Mouse (Mus musculus) heart, embryonic 16.5 days (tissue): Measurements from ENCODE around the gene Dmpk. TPM values are rescaled to one million over a fixed set of nuclear protein-coding genes. Genes with fewer than 3 reads are reported as not detected.

Experiments used
- ATAC-seq: fragments of 200-750 bp; cut with Nextera tagmentation; replicated peaks from 2 replicates; pipeline ENCODE4 v1.8.0; 2017; ENCODE audit warnings: moderate number of reproducible peaks; ENCODE audit not compliant: insufficient read depth, low FRiP score; ENCODE audit errors: extremely low read depth
- H3K27ac ChIP-seq: fragments of 300-500 bp; sonication (generic); 2 replicates; pipeline ENCODE4 v1.5.1; 2014; ENCODE audit warnings: mild to moderate bottlenecking, low read length, control low read depth, moderate library complexity
- H3K27me3 ChIP-seq: fragments of 300-500 bp; sonication (generic); 2 replicates; pipeline ENCODE4 v1.6.1; 2014; ENCODE audit warnings: low read length, mixed read lengths; ENCODE audit not compliant: control insufficient read depth, insufficient read depth
- H3K36me3 ChIP-seq: fragments of 300-500 bp; sonication (generic); 2 replicates; pipeline ENCODE4 v1.6.1; 2014; ENCODE audit not compliant: control insufficient read depth, insufficient read depth
- H3K4me1 ChIP-seq: fragments of 300-500 bp; sonication (generic); 2 replicates; pipeline ENCODE4 v1.6.1; 2014; ENCODE audit warnings: low read length, mixed read lengths; ENCODE audit not compliant: control insufficient read depth, insufficient read depth
- H3K4me2 ChIP-seq: fragments of 300-500 bp; sonication (generic); 2 replicates; pipeline ENCODE4 v1.6.1; 2014; ENCODE audit warnings: low read depth, mild to moderate bottlenecking, control low read depth, low read length
- H3K4me3 ChIP-seq: fragments of 300-500 bp; sonication (generic); 2 replicates; pipeline ENCODE4 v1.5.1; 2014; ENCODE audit warnings: mild to moderate bottlenecking, control low read depth, low read length
- H3K9ac ChIP-seq: fragments of 300-500 bp; sonication (generic); 2 replicates; pipeline ENCODE4 v1.6.1; 2014; ENCODE audit warnings: low read length, control low read depth
- H3K9me3 ChIP-seq: fragments of 300-500 bp; sonication (generic); replicated peaks from 2 replicates; pipeline ENCODE4 v1.6.1; 2016; ENCODE audit warnings: low read length; ENCODE audit not compliant: control insufficient read depth
- WGBS: fragments of 180-500 bp; shearing (Covaris S2); extraction: QIAGEN DNeasy Blood & Tissue Kit; methylation state at CpG from one replicate; pipeline ENCODE4 v1.1.7; 2014; 5-methylcytosine and 5-hydroxymethylcytosine counted together
- polyA plus RNA-seq: library from polyadenylated mRNA; unstranded; fragments of >200 nt; fragmentation: Nextera tagmentation; extraction: Ambion mirVana; gene quantifications from 2 replicates; pipeline ENCODE4 v1.2.1, GENCODE M21; 2015

Gene Dmpk
- polyA plus RNA-seq, 1 experiment from 2014 or later: 85.5 TPM

- Histone ChIP-seq H3K9me3 (no peaks in the 10 kb centered on the region), H3K4me3 (no peak overlapping the region), H3K27me3 (no peaks in the 10 kb centered on the region), H3K4me1 (peaks cover 61% of the 10 kb centered on the region), H3K4me2 (no peak overlapping the region), H3K36me3 (peaks cover 35% of the 10 kb centered on the region), H3K9ac (peak overlapping the region; percentile 80), H3K27ac (peak overlapping the region; percentile 95)
- WGBS: 83% methylated on average over 4 of the region's 4 CpGs
- ATAC-seq: no peak
Measured at GRCm38 (mm10) chr7:19082171-19082570, 1.5 kb upstream of the Dmpk start.

GRCm38 (mm10) chr7:19083096-19083495, 553 bp upstream of the Dmpk start:
- peak overlapping the region; percentile 63 for H3K4me3 ChIP-seq
- ATAC-seq: peak; percentile 79
- H3K27me3 ChIP-seq: no peaks in the 10 kb centered on the region
- peak overlapping the region; percentile 95 for H3K27ac ChIP-seq
- H3K9ac ChIP-seq: peak overlapping the region; percentile 80
- H3K4me1 ChIP-seq: peaks cover 52% of the 10 kb centered on the region
- peaks cover 44% of the 10 kb centered on the region for H3K36me3 ChIP-seq
- peak overlapping the region; percentile 72 for H3K4me2 ChIP-seq
- no peaks in the 10 kb centered on the region for H3K9me3 ChIP-seq
- WGBS: 28% methylated on average over 6 of the region's 6 CpGs

GRCm38 (mm10) chr7:19084277-19084771, 675 bp downstream of the Dmpk start:
- H3K27ac ChIP-seq: peak overlapping the region; percentile 95
- H3K36me3 ChIP-seq: peaks cover 42% of the 10 kb centered on the region
- WGBS: 60% methylated on average over 6 of the region's 6 CpGs
- peak overlapping the region; percentile 63 for H3K4me3 ChIP-seq
- H3K9me3 ChIP-seq: no peaks in the 10 kb centered on the region
- H3K27me3 ChIP-seq: no peaks in the 10 kb centered on the region
- H3K4me1 ChIP-seq: peaks cover 50% of the 10 kb centered on the region
- H3K4me2 ChIP-seq: peak overlapping the region; percentile 72
- ATAC-seq: no peak
- H3K9ac ChIP-seq: peak overlapping the region; percentile 80

- Histone ChIP-seq H3K4me1 (peaks cover 50% of the 10 kb centered on the region), H3K9me3 (no peaks in the 10 kb centered on the region), H3K27me3 (no peaks in the 10 kb centered on the region), H3K4me2 (peak overlapping the region; percentile 72), H3K36me3 (peaks cover 42% of the 10 kb centered on the region), H3K9ac (peak overlapping the region; percentile 80), H3K4me3 (peak overlapping the region; percentile 63), H3K27ac (peak overlapping the region; percentile 56)
- WGBS: 28% methylated on average over 9 of the region's 9 CpGs
- ATAC-seq: no peak
Measured at GRCm38 (mm10) chr7:19084921-19085473, 1.3 kb downstream of the Dmpk start.

GRCm38 (mm10) chr7:19085495-19085894, 1.8 kb downstream of the Dmpk start:
- 14% methylated on average over 6 of the region's 6 CpGs for WGBS
- H3K4me3 ChIP-seq: peak overlapping the region; percentile 63
- peaks cover 38% of the 10 kb centered on the region for H3K36me3 ChIP-seq
- peak overlapping the region; percentile 56 for H3K27ac ChIP-seq
- H3K4me1 ChIP-seq: peaks cover 50% of the 10 kb centered on the region
- H3K4me2 ChIP-seq: peak overlapping the region; percentile 72
- ATAC-seq: no peak
- H3K27me3 ChIP-seq: no peaks in the 10 kb centered on the region
- H3K9ac ChIP-seq: peak overlapping the region; percentile 80
- H3K9me3 ChIP-seq: no peaks in the 10 kb centered on the region

- H3K27ac ChIP-seq: peak overlapping the region; percentile 56; the same call in 1 of the 2 replicates
- H3K27me3 ChIP-seq: no peaks in the 10 kb centered on the region
- no peak for ATAC-seq
- peaks cover 50% of the 10 kb centered on the region for H3K4me1 ChIP-seq
- no peaks in the 10 kb centered on the region for H3K9me3 ChIP-seq
- H3K36me3 ChIP-seq: peaks cover 39% of the 10 kb centered on the region
- peak overlapping the region; percentile 80; the same call in 1 of the 2 replicates for H3K9ac ChIP-seq
- WGBS: 15% methylated on average over 13 of the region's 14 CpGs
- peak overlapping the region; percentile 63 for H3K4me3 ChIP-seq
- H3K4me2 ChIP-seq: peak overlapping the region; percentile 72
Measured at GRCm38 (mm10) chr7:19086042-19086441, 2.4 kb downstream of the Dmpk start.

- WGBS: 67% methylated on average over 18 of the region's 18 CpGs
- ATAC-seq: no peak
- Histone ChIP-seq H3K27ac (no peak overlapping the region), H3K9me3 (no peaks in the 10 kb centered on the region), H3K27me3 (no peaks in the 10 kb centered on the region), H3K36me3 (peaks cover 34% of the 10 kb centered on the region), H3K4me1 (peaks cover 50% of the 10 kb centered on the region), H3K9ac (no peak overlapping the region), H3K4me2 (no peak overlapping the region), H3K4me3 (no peak overlapping the region)
Measured at GRCm38 (mm10) chr7:19086760-19087159, 3.1 kb downstream of the Dmpk start.

- Histone ChIP-seq H3K9me3 (no peaks in the 10 kb centered on the region), H3K4me1 (peaks cover 48% of the 10 kb centered on the region), H3K27me3 (no peaks in the 10 kb centered on the region), H3K4me3 (no peak overlapping the region), H3K27ac (no peak overlapping the region), H3K36me3 (peaks cover 28% of the 10 kb centered on the region), H3K4me2 (no peak overlapping the region), H3K9ac (no peak overlapping the region)
- ATAC-seq: no peak
- WGBS: 40% methylated on average over 10 of the region's 10 CpGs
Measured at GRCm38 (mm10) chr7:19088813-19089212, 5.2 kb downstream of the Dmpk start.

- peak overlapping the region; percentile 5; the same call in 1 of the 2 replicates for H3K9ac ChIP-seq
- H3K36me3 ChIP-seq: peaks cover 28% of the 10 kb centered on the region
- no peaks in the 10 kb centered on the region for H3K27me3 ChIP-seq
- peak overlapping the region; percentile 73; the same call in 1 of the 2 replicates for H3K27ac ChIP-seq
- H3K4me3 ChIP-seq: no peak overlapping the region
- ATAC-seq: no peak
- peak overlapping the region; percentile 94; the same call in 1 of the 2 replicates for H3K4me2 ChIP-seq
- peaks cover 31% of the 10 kb centered on the region for H3K4me1 ChIP-seq
- WGBS: 45% methylated on average over 17 of the region's 17 CpGs
- H3K9me3 ChIP-seq: no peaks in the 10 kb centered on the region
Measured at GRCm38 (mm10) chr7:19091913-19092312, 8.3 kb downstream of the Dmpk start.
